In genomic region chr5:134273761-134274160, GRCm38 (mm10) we compare ENCODE assay signal across 13 mouse cellular contexts.
"Had no signal": no experiment of that assay in that cellular context is flagged by ENCODE, and none has a peak within 500 bp of the region (broad histone marks: within the 10 kb centered on the region; RNA-seq: fewer than 3 reads in every experiment).

No protein-coding gene starts in this region.

- H3K9ac ChIP-seq: hindbrain, embryonic 14.5 days; limb, embryonic 13.5 days; liver, embryonic 14.5 days; neural tube, embryonic 15.5 days had no signal

- ATAC-seq: intestine, embryonic 16.5 days; lung, postnatal 0 days had no signal

- H3K27ac ChIP-seq: hindbrain, embryonic 14.5 days; limb, embryonic 13.5 days; liver, embryonic 14.5 days; neural tube, embryonic 15.5 days had no signal

- H3K4me1 ChIP-seq: limb, embryonic 13.5 days; neural tube, embryonic 15.5 days had no signal

- H3K27me3 ChIP-seq: limb, embryonic 13.5 days; neural tube, embryonic 15.5 days had no signal

- DNase-seq: left cerebral cortex, postnatal 4 days; lung, adult 2 months; lung, postnatal 36 days; midbrain, embryonic 14.5 days; right cerebral cortex, adult 18-20 months; right cerebral cortex, postnatal 25 days had no signal

- H3K4me2 ChIP-seq: hindbrain, embryonic 14.5 days; limb, embryonic 13.5 days; neural tube, embryonic 15.5 days had no signal

- H3K4me3 ChIP-seq: limb, embryonic 13.5 days; myocyte; neural tube, embryonic 15.5 days had no signal

- H3K9me3 ChIP-seq: limb, embryonic 13.5 days; neural tube, embryonic 15.5 days had no signal
